ENCODE assay signal across 13 mouse cellular contexts in the genomic region with DNA sequence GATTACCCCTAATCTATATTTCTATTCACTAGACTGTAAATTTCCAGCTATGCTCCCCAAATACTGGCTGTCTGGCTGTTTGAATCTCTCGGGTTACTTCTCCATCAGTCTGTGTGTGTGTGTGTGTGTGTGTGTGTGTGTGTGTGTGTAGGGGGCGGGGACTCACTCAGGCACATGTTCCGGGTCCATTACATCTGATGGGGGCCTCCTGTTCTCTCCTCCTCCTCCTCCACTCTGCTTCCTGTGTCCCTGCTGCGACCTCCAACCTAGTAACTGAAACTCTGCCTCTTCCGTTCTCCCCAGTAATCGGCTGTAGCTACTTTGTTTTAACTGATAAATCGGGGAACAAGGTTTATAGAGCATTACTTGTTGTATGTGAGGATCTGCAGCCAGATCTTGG. TPM values are rescaled to one million over a fixed set of nuclear protein-coding genes. Genes with fewer than 3 reads are reported as not detected.
DNase-seq lines count a peak whose midpoint lies in the region; ATAC-seq lines count a peak whose summit lies in the region.
"Had no signal": no experiment of that assay in that cellular context is flagged by ENCODE, and none has a peak within 500 bp of the region (broad histone marks: within the 10 kb centered on the region; RNA-seq: fewer than 3 reads in every experiment).

No protein-coding gene starts in this region.

- peaks cover 8% of the 10 kb centered on the region for H3K4me1 ChIP-seq in heart, embryonic 16.5 days (ENCODE audit: control insufficient read depth, insufficient read depth, low read length)
- H3K4me1 ChIP-seq in liver, embryonic 15.5 days (replicated peaks) = peaks cover 8% of the 10 kb centered on the region; the same call in 1 of the 2 replicates
- H3K4me1 ChIP-seq in hindbrain, embryonic 10.5 days (replicated peaks) = no peaks in the 10 kb centered on the region
- H3K4me1 ChIP-seq: limb, embryonic 12.5 days; neural tube, embryonic 13.5 days had no signal

- peak; percentile 62; the same call in 1 of the 2 replicates for ATAC-seq in heart, embryonic 16.5 days (replicated peaks; ENCODE audit: extremely low read depth, insufficient read depth, low FRiP score)
- peak; percentile 12; the same call in 1 of the 2 replicates for ATAC-seq in liver, embryonic 15.5 days (ENCODE audit: insufficient read depth)

- H3K9ac ChIP-seq in heart, embryonic 16.5 days (ENCODE audit: low read length) = no peak overlapping the region
- no peak overlapping the region for H3K9ac ChIP-seq in liver, embryonic 15.5 days
- H3K9ac ChIP-seq: limb, embryonic 12.5 days; neural tube, embryonic 13.5 days had no signal

- no peak overlapping the region for H3K4me2 ChIP-seq in heart, embryonic 16.5 days (ENCODE audit: low read depth, low read length)
- H3K4me2 ChIP-seq in liver, embryonic 15.5 days = no peak overlapping the region
- H3K4me2 ChIP-seq: limb, embryonic 12.5 days; neural tube, embryonic 13.5 days had no signal

- no peaks in the 10 kb centered on the region for H3K27me3 ChIP-seq in heart, embryonic 16.5 days (ENCODE audit: control insufficient read depth, insufficient read depth, low read length)
- H3K27me3 ChIP-seq in liver, embryonic 15.5 days = no peaks in the 10 kb centered on the region
- H3K27me3 ChIP-seq in hindbrain, embryonic 10.5 days (ENCODE audit: insufficient read depth, poor library complexity, severe bottlenecking) = no peaks in the 10 kb centered on the region
- H3K27me3 ChIP-seq: limb, embryonic 12.5 days; neural tube, embryonic 13.5 days had no signal

- WGBS in heart, embryonic 16.5 days = 29% methylated on average over 7 of the region's 7 CpGs
- 15% methylated on average over 7 of the region's 7 CpGs for WGBS in liver, embryonic 15.5 days (ENCODE audit: insufficient replicate concordance)
- 80% methylated on average over 7 of the region's 7 CpGs for WGBS in hindbrain, embryonic 10.5 days

- no peak overlapping the region; the same call in 1 of the 2 replicates for H3K27ac ChIP-seq in heart, embryonic 16.5 days (ENCODE audit: low read length)
- no peak overlapping the region for H3K27ac ChIP-seq in liver, embryonic 15.5 days (replicated peaks)
- no peak overlapping the region for H3K27ac ChIP-seq in hindbrain, embryonic 10.5 days
- H3K27ac ChIP-seq: limb, embryonic 12.5 days; neural tube, embryonic 13.5 days had no signal

- no peaks in the 10 kb centered on the region for H3K9me3 ChIP-seq in heart, embryonic 16.5 days (replicated peaks; ENCODE audit: control insufficient read depth, low read length)
- no peaks in the 10 kb centered on the region for H3K9me3 ChIP-seq in liver, embryonic 15.5 days (replicated peaks)
- H3K9me3 ChIP-seq in hindbrain, embryonic 10.5 days = no peaks in the 10 kb centered on the region
- H3K9me3 ChIP-seq: limb, embryonic 12.5 days; neural tube, embryonic 13.5 days had no signal

- no peak for DNase-seq in heart, adult 11 months
- peak; percentile 50 for DNase-seq in spleen, postnatal 36 days (ENCODE audit: low spot score in 2 of 2)
- DNase-seq in spleen, postnatal 4 days (ENCODE audit: low spot score in 2 of 2) = no peak
- DNase-seq in hindbrain, embryonic 10.5 days (ENCODE audit: low spot score) = no peak
- no peak for DNase-seq in urinary bladder, postnatal 10 days (ENCODE audit: low spot score)
- DNase-seq in right cerebral cortex, postnatal 36 days (ENCODE audit: low spot score in 2 of 2) = no peak
- DNase-seq: adrenal gland, adult 8-10 months; cerebellum, adult 2 months; gastrocnemius, postnatal 10 days had no signal

- peaks cover 22% of the 10 kb centered on the region for H3K36me3 ChIP-seq in heart, embryonic 16.5 days (ENCODE audit: control insufficient read depth, insufficient read depth)
- H3K36me3 ChIP-seq in liver, embryonic 15.5 days (replicated peaks) = peaks cover 42% of the 10 kb centered on the region
- H3K36me3 ChIP-seq in hindbrain, embryonic 10.5 days = peaks cover 92% of the 10 kb centered on the region

- no peak overlapping the region for H3K4me3 ChIP-seq in heart, embryonic 16.5 days (ENCODE audit: low read length)
- no peak overlapping the region for H3K4me3 ChIP-seq in liver, embryonic 15.5 days (replicated peaks)
- no peak overlapping the region for H3K4me3 ChIP-seq in hindbrain, embryonic 10.5 days
- H3K4me3 ChIP-seq: limb, embryonic 12.5 days; neural tube, embryonic 13.5 days had no signal

RNA-seq across cellular contexts. Expression of gene Rnf41, which starts 13.1 kb away (rescaled TPM):
- polyA plus RNA-seq in heart, embryonic 16.5 days (2015; fragmentation: Nextera tagmentation; extraction: Ambion mirVana) = 29.9 and 31.7 TPM in 2 replicates
- 8.5 and 9.6 TPM in 2 replicates for polyA plus RNA-seq in liver, embryonic 15.5 days (2015; fragmentation: Nextera tagmentation; extraction: Ambion mirVana)
- polyA plus RNA-seq in hindbrain, embryonic 10.5 days (2016; fragmentation: Nextera tagmentation; extraction: Ambion mirVana) = 46.7 and 48.0 TPM in 2 replicates

RNA-seq across cellular contexts. Expression of gene Nabp2, which starts 13.3 kb away (rescaled TPM):
- 55.9 and 60.4 TPM in 2 replicates for polyA plus RNA-seq in heart, embryonic 16.5 days (2015; fragmentation: Nextera tagmentation; extraction: Ambion mirVana)
- polyA plus RNA-seq in liver, embryonic 15.5 days (2015; fragmentation: Nextera tagmentation; extraction: Ambion mirVana) = 35.3 and 37.5 TPM in 2 replicates
- 144 and 147 TPM in 2 replicates for polyA plus RNA-seq in hindbrain, embryonic 10.5 days (2016; fragmentation: Nextera tagmentation; extraction: Ambion mirVana)

RNA-seq across cellular contexts. Expression of gene Slc39a5, which starts 23.6 kb away (rescaled TPM):
- 0.41 TPM in 1 of 2 replicates, not detected in the other for polyA plus RNA-seq in heart, embryonic 16.5 days (2015; fragmentation: Nextera tagmentation; extraction: Ambion mirVana)
- 69.9 and 90.8 TPM in 2 replicates for polyA plus RNA-seq in liver, embryonic 15.5 days (2015; fragmentation: Nextera tagmentation; extraction: Ambion mirVana)
- polyA plus RNA-seq in hindbrain, embryonic 10.5 days (2016; fragmentation: Nextera tagmentation; extraction: Ambion mirVana) = 0.55 TPM in 1 of 2 replicates, not detected in the other
- polyA plus RNA-seq: cerebellum, adult 2 months; limb, embryonic 12.5 days; neural tube, embryonic 13.5 days had no signal

RNA-seq across cellular contexts. Expression of gene Smarcc2, which starts 34.4 kb away (rescaled TPM):
- polyA plus RNA-seq in heart, embryonic 16.5 days (2015; fragmentation: Nextera tagmentation; extraction: Ambion mirVana) = 54.9 and 57.5 TPM in 2 replicates
- 23.5 and 23.6 TPM in 2 replicates for polyA plus RNA-seq in liver, embryonic 15.5 days (2015; fragmentation: Nextera tagmentation; extraction: Ambion mirVana)
- polyA plus RNA-seq in hindbrain, embryonic 10.5 days (2016; fragmentation: Nextera tagmentation; extraction: Ambion mirVana) = 72.2 and 106 TPM in 2 replicates

RNA-seq across cellular contexts. Expression of gene Ankrd52, which starts 47.7 kb away (rescaled TPM):
- polyA plus RNA-seq in heart, embryonic 16.5 days (2015; fragmentation: Nextera tagmentation; extraction: Ambion mirVana) = 8.1 and 8.5 TPM in 2 replicates
- 4.9 and 5.6 TPM in 2 replicates for polyA plus RNA-seq in liver, embryonic 15.5 days (2015; fragmentation: Nextera tagmentation; extraction: Ambion mirVana)
- polyA plus RNA-seq in hindbrain, embryonic 10.5 days (2016; fragmentation: Nextera tagmentation; extraction: Ambion mirVana) = 9.6 and 10.3 TPM in 2 replicates

Comparison
In these comparisons a context has a peak if more than half of its experiments do, and no peak if none do; other contexts are left out.
1. DNase-seq: peak in spleen, postnatal 36 days (2 of 2); none in heart, adult 11 months (single experiment), spleen, postnatal 4 days (0 of 2), hindbrain, embryonic 10.5 days (single experiment), urinary bladder, postnatal 10 days (single experiment) and right cerebral cortex, postnatal 36 days (0 of 2).
2. RNA of gene Slc39a5, which starts 23.6 kb away (polyA plus RNA-seq): 69.9 to 90.8 TPM in liver, embryonic 15.5 days; 0.41 TPM in heart, embryonic 16.5 days and 0.55 TPM in hindbrain, embryonic 10.5 days; every median in the first group is over 10 times any median in the second.